Mouse (Mus musculus) spleen, adult 2 months (tissue): ENCODE data around the gene Dnase1l1.

ENCODE experiments used
- CTCF ChIP-seq: fragments of 200-500 bp; IDR thresholded peaks from 2 replicates; pipeline ENCODE4 v1.5.1; 2011; ENCODE audit warnings: mild to moderate bottlenecking, inconsistent platforms; ENCODE audit not compliant: insufficient read depth, insufficient read length, insufficient replicate concordance; ENCODE audit errors: extremely low read depth
- POLR2A ChIP-seq: fragments of 200-500 bp; IDR thresholded peaks from 2 replicates; pipeline ENCODE4 v1.6.1; 2011; ENCODE audit warnings: low read depth, low read length, inconsistent platforms

DNA sequence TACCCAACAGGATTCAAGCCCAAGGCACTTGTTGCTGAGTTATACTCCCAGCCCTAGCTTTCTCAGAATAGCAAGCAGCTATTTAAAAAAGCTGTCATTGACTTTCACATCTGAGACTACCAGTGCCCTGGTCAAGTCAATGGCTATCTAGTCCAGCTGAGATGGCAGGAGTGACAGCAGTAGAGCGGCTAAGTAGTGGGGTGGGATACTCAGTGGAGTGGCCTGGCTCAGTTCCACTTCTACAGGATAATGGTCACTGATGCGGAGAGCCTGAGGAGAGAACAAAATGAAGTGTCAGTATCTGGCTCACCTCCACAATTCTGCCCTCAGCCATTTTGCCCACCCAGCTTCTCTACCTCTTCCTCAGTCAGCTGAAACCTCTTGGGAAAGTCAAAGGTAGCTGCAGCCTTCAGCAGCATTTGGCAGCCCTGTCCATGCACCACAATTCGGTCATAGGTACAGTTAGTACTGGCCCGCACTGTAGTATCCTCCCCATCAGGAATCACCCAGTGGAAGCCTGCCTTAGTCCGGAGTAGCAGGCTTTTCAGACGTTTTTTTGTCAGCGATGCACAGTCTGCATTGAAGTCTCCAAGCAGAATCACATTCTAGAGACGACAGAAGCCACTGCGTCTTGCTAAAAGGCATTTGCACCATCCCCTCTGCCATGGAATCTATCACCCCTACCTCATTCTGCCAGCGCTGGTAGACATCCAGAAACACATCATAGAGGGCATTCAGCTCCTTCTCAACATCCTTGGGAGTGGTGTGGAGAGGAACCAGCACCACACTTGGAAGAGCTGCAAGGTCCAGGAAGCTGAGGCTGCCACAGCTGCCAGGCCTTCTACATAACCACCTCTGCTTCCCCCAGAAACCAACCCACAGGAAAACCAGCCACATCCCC is 8.5 kb downstream of the Dnase1l1 start:
- no peak for TF ChIP-seq CTCF
- no peak for TF ChIP-seq POLR2A
